Mouse (Mus musculus): ENCODE data around the gene 1700015F17Rik. TPM values are rescaled to one million over a fixed set of nuclear protein-coding genes. Genes with fewer than 3 reads are reported as not detected.

1700015F17Rik gene
- polyA plus RNA-seq, 1 experiment from 2014 or later = not detected

DNA sequence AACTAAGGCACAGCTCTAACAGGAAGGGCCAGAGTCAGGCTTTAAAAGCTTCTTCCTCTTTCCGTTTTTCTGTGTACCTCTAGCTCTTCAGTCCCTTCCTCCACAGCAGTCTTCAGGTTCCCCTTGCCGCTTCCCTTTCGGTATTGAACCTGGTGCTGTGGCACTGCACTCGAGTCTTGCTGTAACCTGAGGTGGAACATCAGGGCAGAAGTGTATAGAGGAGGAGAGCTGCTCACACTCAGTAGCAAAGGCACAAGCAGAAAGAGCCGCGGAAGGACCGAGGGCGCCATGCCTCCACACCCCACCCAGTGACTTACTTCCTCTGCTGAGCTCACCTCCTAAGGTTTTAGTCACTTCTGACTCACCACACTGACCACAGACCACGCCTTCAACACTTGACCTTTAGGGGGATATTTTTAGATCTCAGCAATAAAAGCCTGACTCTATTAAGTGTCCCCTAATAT lies 58.9 kb downstream of the 1700015F17Rik start, which contains the start of gene Cdk14:
Cdk14 (minus strand) TSS at position 321 of the 464 bp plus-strand sequence.
- ATAC-seq (replicated peaks; ENCODE audit: insufficient number of reproducible peaks, low FRiP score, low TSS enrichment, low read depth) = no peak
- H3K4me2 ChIP-seq (ENCODE audit: low read depth, low read length) = no peak within 1 kb of the TSS
- no peaks in the 10 kb centered on the region for H3K9me3 ChIP-seq (replicated peaks; ENCODE audit: control insufficient read depth, low read length)
- H3K36me3 ChIP-seq (replicated peaks; ENCODE audit: control insufficient read depth, insufficient read depth, low read depth, low read length) = no peaks in the 10 kb centered on the region
- H3K27me3 ChIP-seq (ENCODE audit: control insufficient read depth, insufficient read depth, low read length) = no peaks in the 10 kb centered on the region
- no peak for DNase-seq (ENCODE audit: low spot score)
- H3K9ac ChIP-seq (replicated peaks; ENCODE audit: low read length) = no peak within 1 kb of the TSS
- H3K4me3 ChIP-seq (ENCODE audit: low read depth, low read length) = no peak within 1 kb of the TSS
- no peaks in the 10 kb centered on the region for H3K4me1 ChIP-seq (ENCODE audit: control insufficient read depth, insufficient read depth, low read length)
- WGBS = 91% methylated on average over 9 of the region's 9 CpGs
- no peak within 1 kb of the TSS for H3K27ac ChIP-seq (replicated peaks; ENCODE audit: low read depth, low read length)

DNA sequence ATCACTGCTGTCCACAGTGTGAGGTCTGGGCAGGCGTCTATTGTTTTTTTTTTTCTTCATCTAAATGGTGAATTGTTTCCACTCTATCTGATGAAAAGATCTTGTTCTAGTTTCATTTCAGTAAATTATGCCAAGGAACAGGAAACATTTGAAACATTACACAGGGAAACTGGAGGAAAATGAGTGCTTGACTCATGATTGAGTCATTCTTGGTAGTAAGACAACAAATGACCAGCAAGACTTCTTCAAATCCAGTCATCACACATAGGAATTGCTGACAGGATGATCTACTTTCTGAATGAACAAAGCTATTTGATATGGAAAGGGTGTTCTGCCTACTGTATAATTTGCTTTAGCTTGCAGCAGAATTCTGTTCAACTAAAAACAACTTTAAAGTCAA lies 59.7 kb downstream of the 1700015F17Rik start:
- Histone ChIP-seq H3K36me3 (replicated peaks; ENCODE audit: control insufficient read depth, insufficient read depth, low read depth, low read length) (no peaks in the 10 kb centered on the region), H3K4me1 (ENCODE audit: control insufficient read depth, insufficient read depth, low read length) (no peaks in the 10 kb centered on the region), H3K9me3 (replicated peaks; ENCODE audit: control insufficient read depth, low read length) (no peaks in the 10 kb centered on the region), H3K27me3 (ENCODE audit: control insufficient read depth, insufficient read depth, low read length) (no peaks in the 10 kb centered on the region), H3K9ac (replicated peaks; ENCODE audit: low read length) (no peak overlapping the region), H3K4me3 (ENCODE audit: low read depth, low read length) (no peak overlapping the region), H3K27ac (replicated peaks; ENCODE audit: low read depth, low read length) (no peak overlapping the region), H3K4me2 (ENCODE audit: low read depth, low read length) (no peak overlapping the region)
- whole genome bisulfite sequencing = 71% methylated on average over 1 of the region's 1 CpGs
- DNase-seq (ENCODE audit: low spot score) (no peak), ATAC-seq (replicated peaks; ENCODE audit: insufficient number of reproducible peaks, low FRiP score, low TSS enrichment, low read depth) (no peak)

DNA sequence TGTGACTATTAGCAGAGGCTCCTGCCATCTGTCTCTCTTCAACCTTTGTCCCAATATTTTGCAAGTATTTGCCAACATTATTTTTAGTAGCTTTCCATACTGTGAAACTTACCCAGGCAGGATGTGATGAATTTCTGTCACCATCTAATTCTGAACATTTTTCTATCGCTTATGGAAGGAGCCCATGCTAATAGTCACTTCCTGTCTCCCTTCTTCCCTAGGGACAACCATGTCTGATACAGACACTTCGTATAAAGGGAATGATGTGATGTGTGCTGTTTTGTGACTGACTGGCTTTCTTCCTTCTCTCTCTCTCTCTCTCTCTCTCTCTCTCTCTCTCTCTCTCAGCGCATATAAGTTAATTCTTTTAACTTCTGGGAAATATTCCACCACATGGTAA lies 64.1 kb downstream of the 1700015F17Rik start:
- no peaks in the 10 kb centered on the region for H3K27me3 ChIP-seq (ENCODE audit: control insufficient read depth, insufficient read depth, low read length)
- DNase-seq (ENCODE audit: low spot score) = no peak
- 68% methylated on average over 3 of the region's 3 CpGs for WGBS
- no peak overlapping the region for H3K4me3 ChIP-seq (ENCODE audit: low read depth, low read length)
- no peaks in the 10 kb centered on the region for H3K4me1 ChIP-seq (ENCODE audit: control insufficient read depth, insufficient read depth, low read length)
- no peak overlapping the region for H3K27ac ChIP-seq (replicated peaks; ENCODE audit: low read depth, low read length)
- no peak for ATAC-seq (replicated peaks; ENCODE audit: insufficient number of reproducible peaks, low FRiP score, low TSS enrichment, low read depth)
- no peaks in the 10 kb centered on the region for H3K9me3 ChIP-seq (replicated peaks; ENCODE audit: control insufficient read depth, low read length)
- no peak overlapping the region for H3K9ac ChIP-seq (replicated peaks; ENCODE audit: low read length)
- H3K36me3 ChIP-seq (replicated peaks; ENCODE audit: control insufficient read depth, insufficient read depth, low read depth, low read length) = no peaks in the 10 kb centered on the region
- H3K4me2 ChIP-seq (ENCODE audit: low read depth, low read length) = no peak overlapping the region

DNA sequence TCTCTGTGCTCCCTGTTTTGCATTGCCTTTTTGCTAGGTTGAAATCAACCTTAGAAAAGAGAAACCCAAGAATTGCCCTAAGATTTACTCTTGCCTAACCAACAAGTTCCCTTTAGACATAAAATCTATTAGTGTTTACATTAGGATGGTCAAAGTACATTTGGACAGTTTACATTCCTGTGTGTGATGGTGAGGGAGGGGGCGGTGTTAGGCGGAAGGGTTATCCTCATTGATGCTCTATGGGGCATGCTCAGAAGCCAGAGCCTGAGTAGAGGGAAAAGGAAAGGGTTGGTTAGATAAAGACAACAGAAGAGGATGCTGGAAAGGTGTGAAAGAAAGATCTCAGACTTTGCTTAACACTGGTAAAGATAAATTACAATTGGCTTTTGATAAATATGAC lies 67.1 kb downstream of the 1700015F17Rik start:
- Histone ChIP-seq H3K4me1 (ENCODE audit: control insufficient read depth, insufficient read depth, low read length) (no peaks in the 10 kb centered on the region), H3K4me3 (ENCODE audit: low read depth, low read length) (no peak overlapping the region), H3K4me2 (ENCODE audit: low read depth, low read length) (no peak overlapping the region), H3K9me3 (replicated peaks; ENCODE audit: control insufficient read depth, low read length) (no peaks in the 10 kb centered on the region), H3K36me3 (replicated peaks; ENCODE audit: control insufficient read depth, insufficient read depth, low read depth, low read length) (no peaks in the 10 kb centered on the region), H3K27me3 (ENCODE audit: control insufficient read depth, insufficient read depth, low read length) (no peaks in the 10 kb centered on the region), H3K27ac (replicated peaks; ENCODE audit: low read depth, low read length) (no peak overlapping the region), H3K9ac (replicated peaks; ENCODE audit: low read length) (no peak overlapping the region)
- 93% methylated on average over 2 of the region's 2 CpGs for WGBS
- no peak for DNase-seq (ENCODE audit: low spot score)
- no peak for ATAC-seq (replicated peaks; ENCODE audit: insufficient number of reproducible peaks, low FRiP score, low TSS enrichment, low read depth)

DNA sequence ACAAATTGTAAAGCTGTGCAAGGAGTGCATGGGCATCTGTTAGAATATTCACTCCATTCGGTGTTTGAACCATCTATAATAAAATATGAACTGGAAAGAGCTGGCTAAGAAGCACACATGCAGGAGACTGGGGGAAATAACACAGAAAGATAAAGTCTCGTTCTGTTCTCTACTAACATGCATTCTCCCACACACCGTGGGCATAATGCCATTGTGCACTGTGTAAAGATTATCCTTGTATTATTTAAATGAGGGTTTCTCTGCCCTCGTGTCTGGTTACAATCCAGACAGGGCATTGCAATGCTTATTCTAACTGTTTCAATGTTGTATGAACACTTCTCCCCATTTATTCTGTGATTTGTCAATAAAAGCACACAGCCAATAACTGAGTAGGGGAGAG lies 77.0 kb downstream of the 1700015F17Rik start:
- ATAC-seq (replicated peaks; ENCODE audit: insufficient number of reproducible peaks, low FRiP score, low TSS enrichment, low read depth) (no peak), DNase-seq (ENCODE audit: low spot score) (no peak)
- Histone ChIP-seq H3K27ac (replicated peaks; ENCODE audit: low read depth, low read length) (no peak overlapping the region), H3K36me3 (replicated peaks; ENCODE audit: control insufficient read depth, insufficient read depth, low read depth, low read length) (no peaks in the 10 kb centered on the region), H3K4me2 (ENCODE audit: low read depth, low read length) (no peak overlapping the region), H3K4me1 (ENCODE audit: control insufficient read depth, insufficient read depth, low read length) (no peaks in the 10 kb centered on the region), H3K9ac (replicated peaks; ENCODE audit: low read length) (no peak overlapping the region), H3K27me3 (ENCODE audit: control insufficient read depth, insufficient read depth, low read length) (no peaks in the 10 kb centered on the region), H3K4me3 (ENCODE audit: low read depth, low read length) (no peak overlapping the region), H3K9me3 (replicated peaks; ENCODE audit: control insufficient read depth, low read length) (no peaks in the 10 kb centered on the region)
- WGBS = 75% methylated on average over 4 of the region's 4 CpGs

DNA sequence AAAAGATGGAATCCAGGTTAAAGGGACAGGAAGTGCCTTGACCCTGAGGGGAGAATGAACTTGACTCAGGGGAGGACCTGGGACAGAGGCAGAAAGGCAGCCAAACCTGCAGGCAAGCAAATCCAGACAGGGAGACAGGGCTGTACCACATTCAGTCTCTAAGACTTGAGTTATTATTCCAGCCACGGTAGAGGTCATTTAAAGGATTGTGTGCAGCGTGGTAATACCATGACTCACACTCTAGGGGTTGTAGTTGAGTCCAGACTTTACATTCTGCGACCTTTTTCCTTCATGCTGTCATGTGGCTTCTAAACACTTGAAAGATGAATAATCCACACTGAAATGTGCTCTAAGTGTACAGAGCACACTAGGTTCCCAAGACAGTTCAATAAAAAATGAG lies 86.2 kb downstream of the 1700015F17Rik start:
- DNase-seq (ENCODE audit: low spot score) (no peak), ATAC-seq (replicated peaks; ENCODE audit: insufficient number of reproducible peaks, low FRiP score, low TSS enrichment, low read depth) (no peak)
- H3K9ac ChIP-seq (replicated peaks; ENCODE audit: low read length) = no peak overlapping the region
- no peaks in the 10 kb centered on the region for H3K27me3 ChIP-seq (ENCODE audit: control insufficient read depth, insufficient read depth, low read length)
- no peak overlapping the region for H3K4me2 ChIP-seq (ENCODE audit: low read depth, low read length)
- no peaks in the 10 kb centered on the region for H3K36me3 ChIP-seq (replicated peaks; ENCODE audit: control insufficient read depth, insufficient read depth, low read depth, low read length)
- H3K27ac ChIP-seq (replicated peaks; ENCODE audit: low read depth, low read length) = no peak overlapping the region
- H3K4me1 ChIP-seq (ENCODE audit: control insufficient read depth, insufficient read depth, low read length) = no peaks in the 10 kb centered on the region
- no peak overlapping the region for H3K4me3 ChIP-seq (ENCODE audit: low read depth, low read length)
- 52% methylated on average over 3 of the region's 3 CpGs for WGBS
- no peaks in the 10 kb centered on the region for H3K9me3 ChIP-seq (replicated peaks; ENCODE audit: control insufficient read depth, low read length)

Other genes with a start within 250 kb of the 1700015F17Rik start
- gene Cdk14, start 58.8 kb downstream of the 1700015F17Rik start, polyA plus RNA-seq (2014; fragmentation: Nextera tagmentation; extraction: Ambion mirVana) = 29.1 and 29.9 TPM in 2 replicates
- 29.9 and 30.4 TPM in 2 replicates for gene Cldn12, start 35.8 kb upstream of the 1700015F17Rik start, polyA plus RNA-seq (2014; fragmentation: Nextera tagmentation; extraction: Ambion mirVana)
- gene Gtpbp10, start 80.4 kb upstream of the 1700015F17Rik start, polyA plus RNA-seq (2014; fragmentation: Nextera tagmentation; extraction: Ambion mirVana) = 41.9 and 45.8 TPM in 2 replicates
- gene Gm8773, start 94.7 kb upstream of the 1700015F17Rik start, polyA plus RNA-seq (2014; fragmentation: Nextera tagmentation; extraction: Ambion mirVana) = 3.3 and 4.0 TPM in 2 replicates
- 3.1 and 3.8 TPM in 2 replicates for gene Cfap69, start 185.1 kb upstream of the 1700015F17Rik start, polyA plus RNA-seq (2014; fragmentation: Nextera tagmentation; extraction: Ambion mirVana)
- gene Steap2, start 215.4 kb upstream of the 1700015F17Rik start, polyA plus RNA-seq (2014; fragmentation: Nextera tagmentation; extraction: Ambion mirVana) = 8.2 and 8.6 TPM in 2 replicates

Data from embryonic facial prominence, embryonic 11.5 days (tissue).